Mouse (Mus musculus): ENCODE results near the gene Slc6a21. TPM values are rescaled to one million over a fixed set of nuclear protein-coding genes. Genes with fewer than 3 reads are reported as not detected.
"Not testable (repeated sequence)": the region's sequence is repeated elsewhere in the genome, so short reads cannot be mapped to it uniquely, and the experiment has no call there.

Gene Slc6a21
- polyA plus RNA-seq, 1 experiment = not detected

- H3K4me3 ChIP-seq (replicated peaks; ENCODE audit: extremely low read depth, low read depth, low read length) = no peak overlapping the region
- no peak for DNase-seq
- no peak for TF ChIP-seq CTCF (IDR thresholded peaks at IDR 0.05; ENCODE audit: insufficient read depth, low read length)
- no peak for TF ChIP-seq POLR2A (IDR thresholded peaks at IDR 0.05; ENCODE audit: borderline replicate concordance, extremely low read depth, low read depth, low read length)
- 52% methylated on average over 3 of the region's 3 CpGs for WGBS
- H3K4me1 ChIP-seq (ENCODE audit: control insufficient read depth, insufficient read depth, low read length) = no peaks in the 10 kb centered on the region
Observed at GRCm38 (mm10) chr7:45247666-45248065, 29.6 kb upstream of the Slc6a21 start.

GRCm38 (mm10) chr7:45253806-45254205 is 23.5 kb upstream of the Slc6a21 start:
- no peak for TF ChIP-seq POLR2A (IDR thresholded peaks at IDR 0.05; ENCODE audit: borderline replicate concordance, extremely low read depth, low read depth, low read length)
- TF ChIP-seq CTCF (IDR thresholded peaks at IDR 0.05; ENCODE audit: insufficient read depth, low read length) = no peak
- WGBS = 83% methylated on average over 8 of the region's 8 CpGs
- Histone ChIP-seq H3K4me3 (replicated peaks; ENCODE audit: extremely low read depth, low read depth, low read length) (no peak overlapping the region), H3K4me1 (ENCODE audit: control insufficient read depth, insufficient read depth, low read length) (no peaks in the 10 kb centered on the region)
- DNase-seq = no peak

DNA sequence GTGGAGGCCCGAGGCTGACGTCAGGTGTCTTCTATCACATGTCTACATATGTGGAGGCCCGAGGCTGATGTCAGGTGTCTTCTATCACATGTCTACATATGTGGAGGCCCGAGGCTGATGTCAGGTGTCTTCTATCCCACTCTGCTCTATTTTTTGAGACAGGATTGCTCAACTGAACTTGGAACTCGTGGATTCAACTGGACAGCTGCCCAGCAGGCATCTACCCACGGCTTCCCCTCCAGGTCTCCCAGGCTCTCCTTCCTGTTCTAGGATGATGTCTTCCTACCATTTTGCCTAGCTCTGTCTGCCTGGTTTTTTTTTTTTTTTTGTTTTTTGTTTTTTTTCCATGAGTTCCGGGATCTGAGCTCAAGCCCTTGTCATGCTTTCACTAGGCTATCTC is 21.5 kb upstream of the Slc6a21 start:
- peak; percentile 19 for DNase-seq
- H3K4me3 ChIP-seq (replicated peaks; ENCODE audit: extremely low read depth, low read depth, low read length); H3K4me1 ChIP-seq (ENCODE audit: control insufficient read depth, insufficient read depth, low read length): not testable (repeated sequence)
- WGBS = 54% methylated on average over 7 of the region's 7 CpGs

DNA sequence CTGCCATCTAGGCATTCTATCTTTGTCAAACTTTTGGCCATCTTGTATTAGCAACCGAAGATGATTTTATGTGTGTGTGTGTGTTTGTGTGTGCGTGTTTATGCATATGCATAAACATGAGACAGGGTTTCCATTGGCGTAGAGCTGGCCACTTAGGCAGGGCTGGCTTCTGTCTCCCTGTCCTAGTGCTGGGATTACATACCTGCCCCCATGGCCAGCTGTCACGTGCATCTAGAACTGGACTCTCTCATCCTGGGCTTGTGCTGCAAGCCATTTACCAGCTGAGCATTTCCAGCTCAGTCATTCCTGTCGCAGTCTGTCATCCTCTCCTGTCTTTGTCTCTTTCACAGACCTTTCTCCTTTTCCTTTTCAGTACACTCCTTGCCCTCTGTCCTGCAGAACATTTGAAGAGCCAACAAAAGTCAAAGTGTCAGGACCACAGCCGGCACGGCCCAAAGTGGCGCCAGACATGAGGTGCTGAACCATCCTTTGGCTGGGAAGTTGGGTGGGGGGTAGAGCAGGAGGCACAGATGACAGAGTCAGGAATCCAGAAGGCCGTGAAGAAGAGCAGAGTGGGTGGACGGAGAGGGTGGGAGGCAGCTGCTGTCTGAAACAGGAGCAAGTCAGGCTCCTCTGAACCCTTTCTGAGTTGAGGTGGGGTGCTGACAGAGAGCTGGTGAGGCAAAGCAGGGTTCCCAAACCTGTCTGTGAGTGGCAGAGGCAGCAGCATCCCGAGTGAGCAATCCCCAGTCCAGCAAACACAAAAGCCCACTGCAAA is 20.1 kb upstream of the Slc6a21 start:
- DNase-seq = no peak
- TF ChIP-seq POLR2A (IDR thresholded peaks at IDR 0.05; ENCODE audit: borderline replicate concordance, extremely low read depth, low read depth, low read length) (no peak), CTCF (IDR thresholded peaks at IDR 0.05; ENCODE audit: insufficient read depth, low read length) (no peak)
- Histone ChIP-seq H3K4me3 (replicated peaks; ENCODE audit: extremely low read depth, low read depth, low read length) (no peak overlapping the region), H3K4me1 (ENCODE audit: control insufficient read depth, insufficient read depth, low read length) (no peaks in the 10 kb centered on the region)
- 50% methylated on average over 11 of the region's 11 CpGs for WGBS

DNA sequence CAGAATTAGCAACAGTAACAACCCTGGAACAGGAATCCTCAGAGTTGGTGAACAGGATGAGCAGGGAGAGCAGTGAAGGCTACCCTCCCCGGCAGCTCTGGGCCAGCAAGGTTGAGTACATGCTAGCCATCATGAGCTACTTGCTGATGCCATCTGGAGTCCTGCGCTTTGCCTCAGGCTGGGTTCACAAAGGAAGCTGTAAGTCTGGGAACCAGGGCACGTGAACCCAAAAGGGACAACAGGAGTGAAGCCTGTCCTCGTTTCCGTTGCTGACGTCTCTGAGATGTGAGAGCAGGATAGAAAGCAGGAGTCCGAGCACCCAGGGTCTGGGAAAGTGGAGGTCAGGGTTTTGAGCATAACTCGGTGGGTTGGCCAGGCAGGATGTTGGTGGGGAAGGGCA is 18.0 kb upstream of the Slc6a21 start:
- TF ChIP-seq CTCF (IDR thresholded peaks at IDR 0.05; ENCODE audit: insufficient read depth, low read length) (no peak), POLR2A (IDR thresholded peaks at IDR 0.05; ENCODE audit: borderline replicate concordance, extremely low read depth, low read depth, low read length) (no peak)
- H3K4me1 ChIP-seq (ENCODE audit: control insufficient read depth, insufficient read depth, low read length) = no peaks in the 10 kb centered on the region
- WGBS = 83% methylated on average over 8 of the region's 8 CpGs
- H3K4me3 ChIP-seq (replicated peaks; ENCODE audit: extremely low read depth, low read depth, low read length) = no peak overlapping the region
- DNase-seq = no peak

GRCm38 (mm10) chr7:45262266-45262665 is 15.0 kb upstream of the Slc6a21 start:
- WGBS = 36% methylated on average over 7 of the region's 7 CpGs
- TF ChIP-seq POLR2A (IDR thresholded peaks at IDR 0.05; ENCODE audit: borderline replicate concordance, extremely low read depth, low read depth, low read length) (no peak), CTCF (IDR thresholded peaks at IDR 0.05; ENCODE audit: insufficient read depth, low read length) (no peak)
- no peak for DNase-seq
- Histone ChIP-seq H3K4me3 (replicated peaks; ENCODE audit: extremely low read depth, low read depth, low read length) (no peak overlapping the region), H3K4me1 (ENCODE audit: control insufficient read depth, insufficient read depth, low read length) (no peaks in the 10 kb centered on the region)

GRCm38 (mm10) chr7:45263006-45263607 is 14.2 kb upstream of the Slc6a21 start:
- TF ChIP-seq POLR2A (IDR thresholded peaks at IDR 0.05; ENCODE audit: borderline replicate concordance, extremely low read depth, low read depth, low read length) (no peak), CTCF (IDR thresholded peaks at IDR 0.05; ENCODE audit: insufficient read depth, low read length) (no peak)
- 69% methylated on average over 7 of the region's 7 CpGs for WGBS
- no peak for DNase-seq
- Histone ChIP-seq H3K4me3 (replicated peaks; ENCODE audit: extremely low read depth, low read depth, low read length) (no peak overlapping the region), H3K4me1 (ENCODE audit: control insufficient read depth, insufficient read depth, low read length) (no peaks in the 10 kb centered on the region)

DNA sequence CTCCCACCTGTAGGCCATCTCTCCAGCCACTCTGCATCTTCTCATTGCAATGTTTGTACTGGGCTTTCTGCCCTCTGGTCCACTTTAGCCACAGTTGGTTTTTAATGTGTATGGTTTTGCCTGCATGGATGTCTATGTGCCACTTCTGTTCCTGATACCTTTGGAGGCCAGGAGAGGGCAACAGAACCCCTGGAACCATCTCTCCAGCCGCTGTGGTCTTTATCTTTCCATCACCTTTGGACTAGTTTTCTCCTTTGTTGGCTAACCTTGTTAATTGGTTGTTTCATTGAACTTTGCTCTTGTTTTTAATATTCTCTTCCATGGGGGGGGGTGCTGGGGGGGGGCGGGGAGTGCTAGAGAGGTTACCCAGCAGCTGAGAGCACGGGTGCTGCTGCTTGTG is 13.0 kb upstream of the Slc6a21 start:
- DNase-seq = no peak
- Histone ChIP-seq H3K4me3 (replicated peaks; ENCODE audit: extremely low read depth, low read depth, low read length) (no peak overlapping the region), H3K4me1 (ENCODE audit: control insufficient read depth, insufficient read depth, low read length) (no peaks in the 10 kb centered on the region)
- no peak for TF ChIP-seq POLR2A (IDR thresholded peaks at IDR 0.05; ENCODE audit: borderline replicate concordance, extremely low read depth, low read depth, low read length)
- no peak for TF ChIP-seq CTCF (IDR thresholded peaks at IDR 0.05; ENCODE audit: insufficient read depth, low read length)
- WGBS = 68% methylated on average over 3 of the region's 3 CpGs

DNA sequence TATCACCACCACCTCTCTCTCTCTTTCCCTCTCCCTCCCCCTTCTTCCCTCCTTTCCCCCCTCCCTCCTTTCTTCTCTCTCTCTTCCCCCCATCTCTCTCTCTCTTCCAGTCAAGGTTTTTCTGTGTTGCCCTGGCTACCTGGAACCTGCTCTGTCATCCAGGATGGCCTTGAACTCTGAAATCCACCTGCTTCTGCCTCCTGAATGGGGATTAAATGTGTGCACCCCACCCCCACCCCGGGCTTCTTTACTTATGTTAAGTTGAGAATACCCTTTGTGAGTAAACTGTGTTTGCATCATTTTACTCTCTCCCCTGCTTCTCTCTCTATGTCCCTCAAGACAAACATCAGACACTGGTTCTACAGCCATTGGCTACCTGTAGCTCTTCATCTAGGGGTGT is 11.8 kb upstream of the Slc6a21 start:
- 70% methylated on average over 1 of the region's 1 CpGs for WGBS
- H3K4me3 ChIP-seq (replicated peaks; ENCODE audit: extremely low read depth, low read depth, low read length) = no peak overlapping the region
- TF ChIP-seq CTCF (IDR thresholded peaks at IDR 0.05; ENCODE audit: insufficient read depth, low read length) (no peak), POLR2A (IDR thresholded peaks at IDR 0.05; ENCODE audit: borderline replicate concordance, extremely low read depth, low read depth, low read length) (no peak)
- DNase-seq = no peak
- H3K4me1 ChIP-seq (ENCODE audit: control insufficient read depth, insufficient read depth, low read length) = no peaks in the 10 kb centered on the region

DNA sequence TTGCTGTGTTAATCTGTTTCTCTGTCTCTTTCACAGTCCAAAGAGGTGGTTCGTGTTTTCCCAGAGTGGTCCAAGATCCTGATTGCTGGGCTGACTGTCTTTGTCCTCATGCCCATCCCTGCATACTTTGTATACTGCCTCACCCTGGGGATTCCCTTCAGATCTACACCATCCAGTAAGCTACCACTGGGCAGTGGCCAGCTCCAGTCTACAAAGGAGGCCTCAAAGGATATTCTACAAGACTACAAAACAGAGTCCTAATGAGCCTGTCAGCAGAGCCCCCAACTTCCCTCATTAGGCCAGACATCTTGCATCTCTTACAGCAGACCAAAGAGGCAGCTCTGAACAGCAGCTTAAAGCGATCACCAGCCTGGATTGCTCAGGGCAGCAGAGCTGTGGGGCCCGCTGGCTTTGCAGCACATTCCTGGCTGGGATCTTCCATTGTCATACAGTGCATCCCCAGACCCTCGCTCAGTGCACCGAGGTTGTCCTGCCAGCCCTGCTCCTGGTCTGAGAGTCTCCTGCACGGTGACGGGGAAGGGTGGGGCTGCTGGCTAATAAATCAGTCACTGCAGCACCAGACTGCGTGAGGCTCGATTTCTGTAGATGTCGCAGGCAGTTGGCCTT is 4.4 kb upstream of the Slc6a21 start:
- WGBS = 69% methylated on average over 10 of the region's 10 CpGs
- H3K4me1 ChIP-seq (ENCODE audit: control insufficient read depth, insufficient read depth, low read length) = no peaks in the 10 kb centered on the region
- DNase-seq = no peak
- no peak overlapping the region for H3K4me3 ChIP-seq (replicated peaks; ENCODE audit: extremely low read depth, low read depth, low read length)
- no peak for TF ChIP-seq CTCF (IDR thresholded peaks at IDR 0.05; ENCODE audit: insufficient read depth, low read length)
- no peak for TF ChIP-seq POLR2A (IDR thresholded peaks at IDR 0.05; ENCODE audit: borderline replicate concordance, extremely low read depth, low read depth, low read length)

Data from lung, adult 2 months (tissue).